Mouse (Mus musculus): ENCODE data around the gene Gbe1.

The Gbe1 gene

DNA sequence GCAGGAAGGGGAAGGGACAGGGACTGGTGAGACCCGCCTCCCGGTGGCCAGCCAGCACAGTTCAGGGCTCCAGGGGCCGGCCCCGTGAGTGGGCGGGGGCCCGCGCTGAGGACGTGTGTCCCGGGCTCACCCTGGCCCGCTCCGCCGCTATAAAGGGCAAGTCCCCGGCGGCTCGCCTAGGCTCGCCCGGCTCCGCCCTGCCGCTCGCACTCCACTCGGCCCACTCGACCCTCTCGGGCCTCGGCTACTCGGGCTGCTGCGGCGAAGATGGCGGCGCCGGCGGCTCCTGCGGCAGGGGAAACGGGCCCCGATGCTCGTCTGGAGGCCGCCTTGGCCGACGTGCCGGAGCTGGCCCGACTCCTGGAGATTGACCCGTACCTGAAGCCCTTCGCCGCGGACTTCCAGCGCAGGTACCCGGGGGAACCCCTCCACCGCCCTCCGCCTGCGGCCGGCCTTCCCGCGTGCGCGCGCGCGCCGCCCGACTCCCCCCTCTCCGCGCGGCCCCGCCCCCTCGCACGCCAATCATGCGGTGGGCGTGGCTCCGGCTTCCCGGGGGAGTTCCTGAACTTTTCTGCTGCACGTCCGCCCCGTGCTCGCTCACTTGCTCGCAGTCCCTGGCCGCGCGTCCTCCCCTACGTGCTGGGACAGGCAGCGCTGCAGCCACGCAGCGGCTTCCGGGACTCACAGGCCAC, at the start of gene Gbe1:
Gbe1 (plus strand) TSS at position 64 of the 692 bp plus-strand sequence.
- DNase-seq (ENCODE audit: low read depth, low spot score), result peak; percentile 85

DNA sequence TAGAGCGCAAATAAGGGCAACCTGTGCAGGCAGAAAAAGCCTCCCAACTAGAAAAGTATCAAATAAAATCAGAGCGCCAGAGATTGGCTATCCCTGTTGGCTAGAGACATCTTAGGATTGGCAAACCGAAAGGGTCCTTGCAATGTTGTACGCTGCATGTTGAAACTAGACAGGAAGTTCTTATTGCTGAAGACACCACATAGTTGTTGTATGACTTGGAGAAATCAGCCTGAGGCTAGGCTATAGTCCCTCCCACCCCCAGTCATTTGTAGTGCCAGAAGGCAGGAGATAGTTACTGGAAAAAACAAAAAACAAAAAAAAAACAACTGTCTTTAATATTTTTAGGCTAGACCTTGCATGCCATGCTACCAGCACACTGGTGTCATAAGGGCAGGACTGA, 3.1 kb upstream of the Gbe1 start:
- no peak for DNase-seq (ENCODE audit: low read depth, low spot score)

DNA sequence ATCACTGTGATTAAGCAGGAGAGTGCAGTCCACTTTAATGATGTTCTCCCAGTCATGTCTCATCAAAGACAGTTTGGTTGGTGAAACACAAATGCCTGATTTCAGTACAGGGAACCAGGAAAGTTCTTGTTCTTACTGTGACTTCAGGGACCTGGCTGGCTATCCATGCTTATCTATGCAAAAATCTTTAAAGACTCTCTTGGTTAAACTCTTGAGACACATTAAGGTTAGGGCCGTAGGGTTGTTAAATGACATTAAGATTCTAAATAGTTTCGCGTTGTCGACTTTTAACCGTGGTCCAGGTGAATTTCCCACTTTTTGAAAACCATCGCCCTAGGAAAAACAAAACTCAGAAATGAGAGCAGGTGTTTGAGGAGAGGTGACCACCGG, 258 bp upstream of the Gbe1 start:
- no peak for DNase-seq (ENCODE audit: low read depth, low spot score)

DNA sequence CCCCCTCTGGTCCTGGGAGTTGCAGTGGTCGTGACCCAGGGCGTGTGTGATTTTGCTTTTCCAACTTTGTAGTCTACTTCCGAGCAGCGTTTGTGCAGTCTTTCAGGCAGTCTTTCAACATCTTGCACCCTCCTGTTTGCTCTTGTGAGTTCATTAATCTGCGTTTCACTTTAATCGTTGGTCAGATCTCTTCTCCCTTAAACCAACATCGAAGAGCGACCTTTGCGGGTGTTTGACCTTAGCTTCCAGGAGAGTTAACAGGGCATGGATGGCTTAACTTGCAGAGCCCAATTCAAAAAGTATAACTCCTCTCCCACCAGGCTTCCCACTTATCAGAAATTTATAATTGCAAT, 805 bp downstream of the Gbe1 start:
- DNase-seq (ENCODE audit: low read depth, low spot score), result no peak

DNA sequence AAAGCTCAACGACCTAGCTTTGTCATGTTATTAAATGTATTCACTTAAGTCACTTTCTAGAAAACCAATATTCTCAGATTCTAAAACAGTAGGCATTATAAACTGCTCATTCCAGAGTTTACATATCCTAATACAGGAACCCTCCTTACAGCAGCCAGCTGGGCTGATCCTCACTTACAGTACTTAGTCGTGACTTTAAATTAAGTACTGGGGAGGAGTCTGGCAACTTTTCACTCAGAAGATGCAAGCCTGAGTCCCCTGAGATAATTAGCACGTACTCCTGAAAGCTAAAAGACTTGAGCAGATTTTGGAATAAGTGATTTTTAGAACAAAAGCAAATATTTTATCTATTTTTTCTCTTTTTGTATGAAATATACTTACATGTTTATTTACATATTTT, 1.5 kb downstream of the Gbe1 start:
- DNase-seq (ENCODE audit: low read depth, low spot score), result no peak

DNA sequence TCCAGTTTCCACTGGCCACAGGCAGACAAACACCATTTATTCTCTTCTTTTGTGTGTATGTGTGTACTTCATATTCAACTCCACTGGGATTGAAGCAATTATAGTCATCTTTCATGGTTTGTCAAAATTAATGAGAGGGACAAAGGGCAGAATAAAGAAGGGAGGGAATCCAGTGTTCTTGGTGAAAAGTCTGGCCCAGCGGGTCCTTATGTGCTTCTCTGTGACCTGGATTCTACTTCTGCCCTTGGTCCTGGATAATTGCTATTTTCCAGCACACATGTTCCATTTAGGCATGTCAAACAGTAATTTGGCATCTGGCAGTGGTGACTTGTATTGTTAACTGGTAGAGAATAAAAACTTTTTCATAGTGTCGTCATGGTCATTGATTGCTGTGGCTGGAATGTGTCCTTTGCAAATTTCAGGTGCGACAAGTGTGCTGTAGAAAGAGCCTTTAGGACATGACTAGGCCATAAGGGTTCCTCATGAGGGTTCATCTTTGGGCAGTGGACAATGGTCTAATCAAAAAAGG, 2.2 kb downstream of the Gbe1 start:
- DNase-seq (ENCODE audit: low read depth, low spot score), result no peak

DNA sequence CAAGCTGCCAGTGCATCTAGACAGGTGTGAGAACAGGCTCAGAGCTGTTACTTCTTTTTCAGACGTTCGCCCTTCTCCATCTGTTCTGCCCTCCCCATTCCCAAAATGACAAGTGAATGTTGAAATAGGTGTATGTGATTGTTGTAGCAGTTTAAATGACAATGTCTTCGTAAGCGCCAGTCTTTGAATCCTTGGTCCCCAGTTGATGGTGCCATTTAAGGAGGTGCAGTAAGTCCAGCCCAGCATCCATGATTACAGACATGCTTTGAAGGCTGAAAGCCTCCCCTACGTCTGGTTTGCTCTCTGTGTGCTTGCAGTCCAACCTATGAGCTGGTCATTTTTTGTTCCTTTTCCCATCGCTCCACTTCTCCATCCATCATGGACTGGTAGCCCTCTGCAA, 5.6 kb downstream of the Gbe1 start:
- DNase-seq (ENCODE audit: low read depth, low spot score), result no peak

DNA sequence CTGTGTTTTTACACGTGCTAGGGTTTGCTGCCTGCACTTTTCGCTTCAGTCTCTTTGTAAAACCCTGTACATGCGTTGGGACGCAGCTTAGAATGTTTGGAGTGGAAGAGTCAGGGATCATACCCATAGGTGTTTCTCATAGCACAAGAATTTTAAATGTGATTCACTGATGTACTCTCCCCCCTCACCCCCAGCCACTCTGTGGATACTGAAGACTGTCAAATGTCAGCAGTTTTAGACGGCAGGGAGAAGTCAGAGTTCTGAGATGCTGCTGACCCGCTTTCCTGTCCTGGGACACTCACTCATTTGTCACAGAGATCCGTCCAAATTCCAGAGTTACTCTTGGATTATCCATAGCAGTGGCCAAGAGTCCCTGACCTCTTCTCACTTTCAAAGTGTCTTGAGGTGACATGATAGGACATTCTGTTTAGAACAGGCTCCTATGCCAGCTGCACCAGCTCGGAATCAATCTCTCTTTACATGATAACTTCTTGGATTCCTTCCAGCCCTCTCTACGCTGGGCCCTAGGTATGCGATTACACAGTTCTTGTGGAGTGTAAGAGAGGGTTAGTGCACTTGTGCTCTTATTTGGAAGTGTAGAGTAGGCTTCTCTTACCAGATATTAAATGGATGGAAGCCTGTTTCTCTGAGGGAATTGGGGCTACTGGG, 7.0 kb downstream of the Gbe1 start:
- DNase-seq (ENCODE audit: low read depth, low spot score), result no peak

DNA sequence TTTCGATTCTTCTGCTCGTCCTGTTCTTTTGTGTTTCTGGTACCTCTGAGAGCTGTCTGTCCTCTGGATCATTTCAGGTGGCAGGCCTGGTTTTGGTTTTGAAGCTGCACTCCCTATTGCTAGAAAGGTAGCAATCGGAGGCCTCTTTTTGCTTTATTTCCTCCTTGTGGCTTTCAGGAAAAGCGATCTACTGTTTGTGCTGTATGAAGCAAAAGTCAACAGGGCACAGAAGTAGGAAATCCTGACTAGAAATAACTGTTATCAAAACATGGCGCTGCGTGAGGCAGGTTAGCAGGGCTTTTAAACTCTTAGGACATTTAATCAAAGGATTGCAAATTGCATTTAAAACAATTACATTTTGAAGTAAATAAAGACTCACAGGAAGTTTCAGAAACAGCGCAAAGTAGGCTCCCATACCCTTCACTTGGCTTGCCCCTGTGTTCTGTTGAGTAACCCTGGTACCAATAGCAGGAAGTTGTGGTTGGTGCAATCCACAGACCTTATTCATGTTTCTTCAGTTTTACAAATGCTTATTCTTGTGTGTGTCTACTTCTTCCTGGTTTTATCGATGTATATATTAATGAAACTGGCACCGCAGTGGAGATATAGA, 12.7 kb downstream of the Gbe1 start:
- DNase-seq (ENCODE audit: low read depth, low spot score), result no peak

DNA sequence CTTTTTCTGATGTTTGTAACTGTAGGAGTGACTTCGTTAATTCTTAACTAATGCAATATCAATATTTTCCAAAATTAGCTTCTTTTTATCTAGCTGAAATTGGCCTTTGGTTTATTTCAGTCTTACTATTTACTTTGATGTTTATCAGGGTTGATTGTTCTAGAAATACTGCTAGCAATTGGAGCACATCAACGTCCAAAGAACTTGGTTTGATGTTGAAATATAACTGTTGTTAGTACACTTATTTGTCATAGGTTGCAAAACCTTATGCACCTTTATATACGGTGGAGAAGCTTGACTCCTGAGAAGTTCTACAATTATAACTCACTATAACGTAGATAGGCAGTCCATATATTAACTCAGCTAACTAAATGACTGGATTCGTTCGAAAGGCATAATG, 14.8 kb downstream of the Gbe1 start:
- DNase-seq (ENCODE audit: low read depth, low spot score), result no peak

DNA sequence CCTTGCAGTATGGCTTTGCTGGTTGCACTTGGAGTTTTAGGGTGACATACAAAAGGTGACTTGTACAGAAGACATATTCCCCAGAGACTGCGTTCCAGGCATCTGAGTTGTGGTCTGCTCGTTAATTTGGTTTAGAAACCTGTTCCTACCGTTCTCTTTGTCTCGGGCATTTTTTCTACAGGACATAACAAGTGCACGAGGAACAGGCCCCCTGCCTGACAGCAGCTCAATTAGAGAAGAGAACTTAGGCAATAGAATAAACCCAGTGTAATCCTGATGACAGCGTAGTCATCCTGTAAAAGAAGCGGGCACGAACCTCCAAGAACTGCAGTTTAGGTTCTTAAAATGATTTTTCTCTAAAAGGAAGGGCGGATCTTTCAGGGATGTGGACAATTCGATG, 15.3 kb downstream of the Gbe1 start:
- no peak for DNase-seq (ENCODE audit: low read depth, low spot score)

DNA sequence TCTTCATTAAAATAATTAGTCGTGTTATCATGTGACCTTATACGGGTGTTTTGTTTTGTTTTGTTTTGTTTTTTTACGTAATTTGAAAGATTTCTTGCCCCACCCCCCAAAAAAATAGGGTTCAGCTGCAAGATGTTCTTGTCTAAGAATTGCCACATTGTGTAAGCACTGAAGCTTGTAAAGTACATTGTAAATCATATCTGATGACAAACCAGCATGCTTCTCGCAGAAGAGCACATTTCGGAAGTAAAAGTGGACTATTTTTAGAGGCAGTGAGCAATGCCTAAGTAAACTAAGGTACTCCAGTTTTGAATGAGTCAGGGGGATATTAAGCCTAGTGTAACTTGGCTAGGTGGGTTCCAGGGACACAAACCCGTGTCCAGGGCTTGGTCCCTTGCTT, 15.7 kb downstream of the Gbe1 start:
- no peak for DNase-seq (ENCODE audit: low read depth, low spot score)

DNA sequence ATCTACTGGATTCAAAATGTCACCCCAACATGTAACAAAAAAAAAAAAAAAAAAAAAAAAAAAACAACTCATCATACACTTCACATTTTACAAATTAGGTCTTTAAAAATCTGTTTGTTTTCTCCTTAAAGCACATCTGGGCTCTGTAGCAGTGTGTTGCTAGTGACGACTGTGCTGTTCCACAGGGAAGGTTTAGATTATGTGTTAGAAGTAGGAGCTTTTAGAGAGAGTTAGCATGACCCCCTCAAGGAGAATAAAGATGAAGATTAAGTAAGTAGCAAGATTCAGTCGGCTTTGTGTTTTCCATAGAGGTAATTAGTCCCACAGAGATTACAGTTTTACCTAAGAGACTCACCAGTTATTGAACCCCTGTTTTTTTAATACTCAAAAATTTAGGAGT, 16.3 kb downstream of the Gbe1 start:
- no peak for DNase-seq (ENCODE audit: low read depth, low spot score)

DNA sequence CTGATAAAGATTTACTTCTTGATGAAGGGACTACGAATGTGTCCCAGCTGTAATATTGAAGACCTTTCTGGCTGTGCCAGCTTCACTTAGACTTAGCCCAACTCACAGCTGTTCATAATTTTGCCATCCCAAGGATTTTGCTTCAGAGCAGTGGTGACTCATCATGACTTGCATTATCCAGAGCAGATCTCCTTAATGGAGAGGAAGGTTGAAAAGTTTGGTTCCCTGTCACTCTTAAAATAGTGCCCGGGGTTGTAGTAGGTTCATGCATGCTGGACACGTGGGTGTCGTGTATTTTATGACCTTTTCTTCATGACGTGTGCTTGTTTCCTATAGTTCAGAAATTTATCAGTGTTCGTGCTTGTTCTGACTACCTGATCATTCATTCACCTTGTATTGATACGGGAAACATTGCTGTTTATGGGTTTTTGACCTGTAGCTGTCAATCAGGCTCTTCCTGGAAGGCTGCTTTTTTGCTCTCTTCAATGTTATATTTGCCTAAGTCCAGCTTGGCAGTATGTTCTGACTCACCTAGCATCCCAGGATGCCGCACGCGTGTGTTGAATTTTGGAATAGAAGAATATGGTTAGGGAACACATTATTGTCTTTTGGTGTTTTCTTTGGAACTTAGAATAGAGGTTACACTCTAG, 17.0 kb downstream of the Gbe1 start:
- no peak for DNase-seq (ENCODE audit: low read depth, low spot score)

DNA sequence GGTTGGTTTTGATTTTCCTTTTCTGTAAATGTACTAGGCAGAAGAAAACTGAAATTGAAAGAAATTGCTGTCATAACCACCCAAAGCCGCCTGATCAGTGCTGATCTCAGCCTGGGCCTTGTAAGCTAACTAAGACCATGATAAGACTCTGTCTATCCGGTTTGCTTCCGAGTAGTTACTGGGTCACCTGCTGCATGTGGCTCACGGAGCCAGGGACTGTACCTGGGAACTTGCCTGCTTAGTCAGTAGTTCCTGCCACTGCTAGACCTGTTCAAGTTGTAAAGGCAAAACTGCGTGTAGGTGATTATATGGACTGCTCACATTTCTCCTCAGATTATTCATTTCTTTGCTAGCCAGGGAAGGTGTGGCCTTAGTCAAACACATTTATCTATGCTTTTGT, 21.1 kb downstream of the Gbe1 start:
- no peak for DNase-seq (ENCODE audit: low read depth, low spot score)

DNA sequence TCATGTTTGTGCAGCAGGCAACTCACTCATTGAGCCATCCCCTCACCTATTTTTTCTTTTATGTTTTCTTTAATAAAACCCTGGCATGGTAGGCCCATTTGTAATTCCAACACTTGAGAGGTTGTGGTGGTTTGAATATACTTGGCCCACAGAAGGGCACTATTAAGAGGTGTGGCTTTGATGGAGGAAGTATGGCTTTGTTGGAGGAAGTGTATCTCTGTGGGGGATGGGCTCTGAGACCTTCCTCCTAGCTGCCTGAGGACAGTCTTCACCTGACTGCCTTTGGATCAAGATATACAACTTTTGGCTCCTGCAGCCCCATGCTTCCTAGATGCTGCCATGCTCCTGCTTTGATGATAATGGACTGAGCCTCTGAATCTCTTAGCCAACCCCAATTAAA, 21.7 kb downstream of the Gbe1 start:
- DNase-seq (ENCODE audit: low read depth, low spot score), result no peak

DNA sequence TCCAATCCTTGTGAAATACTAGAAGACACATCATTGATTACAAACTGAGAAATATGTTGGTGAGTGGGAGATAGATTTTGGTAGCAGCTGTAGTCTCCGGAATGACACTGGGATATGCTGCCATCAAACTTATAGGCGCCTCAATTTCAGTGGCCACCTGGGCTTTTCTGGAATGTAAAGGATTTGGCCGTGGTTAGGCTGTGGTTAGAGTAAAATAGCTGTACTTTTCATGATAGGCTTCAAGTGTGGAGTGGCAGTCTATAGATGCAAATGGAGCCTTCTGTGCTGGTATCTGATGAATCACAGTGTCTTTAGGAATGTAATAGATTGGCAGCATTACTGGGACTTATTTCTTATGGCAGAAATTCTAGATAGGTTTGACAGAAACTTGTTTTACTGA, 23.9 kb downstream of the Gbe1 start:
- no peak for DNase-seq (ENCODE audit: low read depth, low spot score)

DNA sequence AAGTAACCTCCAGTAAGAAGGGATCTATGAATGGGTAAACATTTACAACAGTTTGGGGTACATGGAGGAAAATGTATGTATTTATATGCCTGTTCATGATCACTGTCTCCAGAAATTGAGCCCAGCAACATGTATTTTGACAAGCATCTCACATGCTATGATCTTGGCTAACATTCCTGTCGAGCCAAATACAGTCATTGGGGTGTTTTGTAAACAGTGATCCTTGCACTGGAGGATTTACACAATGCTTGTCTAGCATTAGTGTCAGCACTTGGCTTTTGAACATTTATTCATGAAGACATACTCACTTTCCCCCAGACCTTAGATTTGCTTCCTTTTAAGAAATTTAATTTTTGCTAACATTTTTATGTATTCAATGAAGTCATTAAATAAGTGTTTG, 30.7 kb downstream of the Gbe1 start:
- no peak for DNase-seq (ENCODE audit: low read depth, low spot score)

DNA sequence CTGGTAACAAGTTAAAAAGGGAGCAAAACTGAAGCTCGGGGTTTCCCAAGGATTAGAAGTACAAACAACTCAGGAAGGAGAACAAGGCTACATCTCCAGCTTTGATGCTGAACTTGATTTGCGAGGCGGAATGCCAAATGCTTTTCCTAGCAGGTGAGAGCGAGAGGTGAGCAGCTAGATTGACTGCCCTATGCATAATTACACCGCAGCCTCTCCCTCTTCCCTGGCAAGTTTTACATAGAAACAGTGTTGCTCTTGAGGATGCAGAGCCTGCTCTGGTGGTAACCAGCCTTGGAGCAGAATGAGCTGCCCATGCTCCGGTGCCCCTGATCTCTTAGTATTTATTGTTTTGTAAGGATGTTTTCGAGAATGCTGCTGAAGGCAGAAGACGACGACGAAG, 31.9 kb downstream of the Gbe1 start:
- no peak for DNase-seq (ENCODE audit: low read depth, low spot score)

DNA sequence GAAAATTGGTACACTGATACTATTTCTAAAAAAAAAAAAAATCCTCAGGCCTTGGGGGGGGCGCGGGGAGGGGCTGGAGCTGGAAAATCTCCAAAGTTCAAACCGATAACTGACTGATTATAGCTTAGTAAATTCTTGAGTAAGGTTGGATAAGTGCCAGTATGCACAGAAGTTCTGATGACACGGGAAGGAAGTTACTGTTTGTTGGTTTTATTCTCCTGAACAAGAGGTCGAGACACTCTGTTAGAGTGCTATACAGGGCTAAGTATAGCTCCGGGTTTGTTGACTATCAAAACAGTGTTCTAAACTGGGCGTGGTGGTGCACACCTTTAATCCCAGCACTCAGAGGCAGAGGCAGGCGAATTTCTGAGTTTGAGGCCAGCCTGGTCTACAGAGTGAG, 36.3 kb downstream of the Gbe1 start:
- no peak for DNase-seq (ENCODE audit: low read depth, low spot score)

DNA sequence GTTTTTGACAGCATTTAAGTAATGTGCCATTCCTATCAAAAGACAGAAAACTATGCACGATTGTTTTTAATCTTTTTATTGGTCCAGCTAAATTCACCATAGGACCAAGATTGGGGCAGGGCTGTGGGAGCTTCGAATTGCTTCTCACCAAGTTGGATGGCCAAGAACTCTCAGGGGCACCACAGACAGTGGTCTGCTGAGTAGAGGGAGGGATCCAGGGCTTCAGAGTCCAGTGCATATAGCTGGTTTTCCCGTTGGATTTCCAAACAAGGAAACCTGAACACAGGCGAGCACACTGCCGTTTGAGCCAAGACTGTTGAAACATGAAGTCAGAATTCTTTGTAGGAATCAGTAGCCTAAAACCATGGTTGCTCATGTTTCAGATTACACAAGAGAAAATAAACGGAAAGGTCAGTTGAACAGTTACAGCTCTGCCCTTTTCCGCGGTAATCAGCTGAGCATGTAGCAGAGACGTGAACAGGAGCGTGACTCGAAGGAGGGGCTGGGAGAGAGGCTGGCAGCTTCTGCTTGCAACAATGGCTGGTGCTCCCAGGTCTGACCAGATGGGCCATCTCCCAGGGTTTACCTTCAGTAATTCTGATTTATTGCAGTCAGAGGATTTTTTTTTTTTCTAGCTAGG, 38.0 kb downstream of the Gbe1 start:
- peak; percentile 26 for DNase-seq (ENCODE audit: low read depth, low spot score)

DNA sequence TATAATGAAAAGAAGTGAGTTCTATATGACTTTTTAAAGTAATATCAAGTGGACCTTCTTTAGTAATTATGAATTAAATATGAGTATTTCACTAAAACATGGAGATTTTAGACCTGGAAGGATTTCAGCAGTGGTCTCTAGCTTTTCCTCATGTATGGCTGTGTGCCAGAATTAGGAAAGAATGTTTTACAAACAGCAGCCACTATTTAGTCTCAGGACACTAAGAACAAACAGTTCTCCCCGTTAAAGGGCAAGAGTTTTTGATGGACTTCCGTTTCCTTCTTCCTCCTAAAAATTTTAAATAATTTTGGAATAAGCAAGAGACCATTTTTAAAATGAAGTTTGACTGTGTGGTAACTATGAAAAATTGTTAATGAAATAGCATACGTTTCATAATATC, 38.8 kb downstream of the Gbe1 start:
- DNase-seq (ENCODE audit: low read depth, low spot score), result no peak

All from embryo, embryonic 11.5 days (tissue).